Mouse (Mus musculus) cerebellum, adult 11-12 months (tissue): ENCODE measurements around the gene Lrrc8c.

Source experiments
- DNase-seq: peaks from one replicate; pipeline ENCODE4 v3.0.0; 2022

The Lrrc8c gene

GRCm38 (mm10) chr5:105557777-105558240 is 38.6 kb downstream of the Lrrc8c start:
- no peak for DNase-seq

DNA sequence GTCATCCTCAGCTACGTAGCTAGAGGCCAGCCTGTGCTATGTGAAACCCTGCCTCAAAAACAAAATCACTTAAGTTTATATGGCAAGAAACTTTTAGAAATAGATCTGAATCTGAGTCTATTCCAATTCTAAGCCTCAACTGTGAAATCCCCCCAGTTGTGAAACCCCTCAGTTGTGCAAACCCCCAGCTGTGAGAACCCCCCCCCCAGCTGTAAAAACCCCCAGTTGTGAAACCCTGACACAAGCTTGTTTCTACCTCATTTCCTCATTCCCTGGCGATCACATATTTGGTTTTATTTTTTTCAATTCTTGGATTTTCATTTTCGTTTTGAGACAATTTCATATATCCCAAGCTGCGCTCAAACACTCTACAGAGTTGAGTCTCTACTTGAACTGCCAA is 39.3 kb downstream of the Lrrc8c start:
- no peak for DNase-seq

GRCm38 (mm10) chr5:105561926-105562325 is 42.7 kb downstream of the Lrrc8c start:
- DNase-seq: no peak

DNA sequence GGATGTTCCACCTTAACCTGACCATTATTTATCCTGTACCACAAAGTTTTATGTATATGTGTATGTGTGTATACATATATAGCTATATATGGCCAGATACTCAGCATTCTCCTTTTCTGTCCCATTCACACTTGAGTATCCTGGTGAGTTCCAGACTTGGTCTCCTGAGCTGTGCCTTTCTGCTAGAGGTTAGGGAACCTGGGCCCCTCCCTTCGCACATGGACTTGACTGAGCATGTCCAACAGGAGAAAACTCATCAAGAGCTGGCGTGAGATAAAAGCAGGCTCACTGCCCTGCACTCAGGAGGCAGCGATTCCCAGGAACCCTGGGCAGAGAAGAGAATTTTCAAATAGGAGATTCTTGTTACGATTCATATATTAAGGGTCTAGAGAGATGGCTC is 45.6 kb downstream of the Lrrc8c start:
- no peak for DNase-seq

DNA sequence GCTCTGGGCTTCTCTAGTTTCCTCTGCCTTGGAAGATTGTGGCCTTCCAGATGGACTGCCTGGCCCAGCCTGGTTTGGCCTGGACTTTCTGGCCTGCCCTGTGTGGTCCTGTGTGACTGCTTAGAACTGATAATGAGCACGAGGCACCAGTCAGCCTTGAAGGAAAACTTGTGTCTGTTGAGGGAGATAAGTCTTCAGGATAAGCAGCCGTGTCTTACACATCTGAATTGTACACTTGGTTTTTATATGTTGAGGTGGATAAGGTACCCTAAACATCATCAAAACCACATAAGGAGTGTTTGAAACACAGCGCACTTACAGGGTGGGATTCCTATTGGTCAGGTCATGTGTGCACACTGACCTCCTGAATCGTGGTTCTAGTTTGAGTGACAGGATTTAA is 46.6 kb downstream of the Lrrc8c start:
- DNase-seq: no peak

DNA sequence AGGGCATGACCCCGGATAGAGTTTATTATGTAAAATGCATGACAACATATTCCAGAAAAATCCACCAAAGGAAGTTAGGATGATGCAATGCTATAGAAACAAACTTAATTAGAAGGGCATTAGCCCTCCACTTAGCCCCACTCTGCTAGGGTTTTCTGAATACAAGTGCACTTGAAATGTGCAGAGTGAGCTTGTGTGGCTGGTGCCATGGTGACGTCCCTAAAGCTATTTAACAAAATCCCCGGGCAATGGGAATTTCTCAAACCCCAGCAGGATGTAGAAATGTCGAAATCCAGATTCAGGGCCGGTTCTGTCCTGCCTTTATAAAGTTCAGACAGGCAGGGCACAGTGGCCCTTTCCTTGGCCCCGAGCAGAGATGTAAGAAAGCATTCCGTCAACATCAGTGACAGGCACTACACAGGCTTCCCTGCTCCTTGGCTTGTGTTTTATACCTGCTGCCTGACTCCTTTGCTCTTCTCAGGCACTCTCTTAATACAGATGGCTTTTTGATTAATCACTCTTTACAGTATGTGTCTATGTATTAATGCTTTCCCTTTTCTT is 47.7 kb downstream of the Lrrc8c start:
- DNase-seq: no peak

DNA sequence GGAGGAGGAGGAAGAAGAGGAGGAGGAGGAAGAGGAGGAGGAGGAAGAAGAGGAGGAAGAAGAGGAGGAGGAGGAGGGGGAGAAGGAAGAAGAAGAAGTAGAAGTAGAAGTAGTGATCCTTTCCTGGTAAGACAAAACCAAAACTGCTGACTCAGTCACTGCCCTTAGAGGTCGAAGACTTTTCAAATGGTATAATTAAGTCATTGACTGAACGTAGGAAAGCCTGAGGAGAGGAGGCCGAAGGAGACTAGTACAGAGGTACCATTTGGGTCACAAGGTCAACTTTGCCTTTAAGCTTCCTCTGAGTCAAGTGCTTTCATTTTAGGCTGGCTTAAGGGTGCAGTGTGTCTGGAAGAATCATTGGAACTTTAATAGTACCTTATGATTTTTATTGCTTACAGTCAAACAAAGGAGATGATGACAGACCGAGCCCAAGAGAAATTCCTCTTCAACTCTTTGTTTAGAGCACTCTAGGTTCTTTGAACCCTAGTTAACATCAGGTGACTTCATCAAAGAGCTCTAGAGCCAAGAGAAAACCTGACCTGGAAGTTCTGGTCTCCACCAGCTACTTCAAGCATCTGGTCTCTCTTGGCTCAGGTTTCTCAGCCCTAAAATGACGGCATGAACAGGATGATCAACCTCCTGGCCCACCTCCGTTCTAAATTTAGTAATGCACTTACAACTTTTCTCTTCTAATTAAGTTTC is 49.0 kb downstream of the Lrrc8c start:
- no peak for DNase-seq

DNA sequence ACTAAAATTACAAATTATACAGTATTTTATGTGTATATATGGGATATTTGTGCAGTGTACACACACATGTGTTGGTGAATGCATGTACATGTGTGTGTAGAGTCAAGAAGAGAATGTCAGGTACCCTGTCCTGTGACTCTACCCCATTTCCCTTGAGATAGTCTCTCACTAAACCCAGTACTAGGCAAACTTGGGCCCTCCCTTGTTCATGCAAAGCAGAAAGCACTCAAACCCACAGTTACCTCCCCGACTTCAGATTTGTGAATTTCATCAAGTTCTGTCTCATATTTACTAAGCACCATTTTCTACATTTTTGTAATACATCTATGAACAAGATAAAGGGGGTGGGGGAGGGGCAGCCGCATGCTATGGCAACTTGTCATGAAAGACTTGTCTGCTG is 50.0 kb downstream of the Lrrc8c start:
- no peak for DNase-seq

DNA sequence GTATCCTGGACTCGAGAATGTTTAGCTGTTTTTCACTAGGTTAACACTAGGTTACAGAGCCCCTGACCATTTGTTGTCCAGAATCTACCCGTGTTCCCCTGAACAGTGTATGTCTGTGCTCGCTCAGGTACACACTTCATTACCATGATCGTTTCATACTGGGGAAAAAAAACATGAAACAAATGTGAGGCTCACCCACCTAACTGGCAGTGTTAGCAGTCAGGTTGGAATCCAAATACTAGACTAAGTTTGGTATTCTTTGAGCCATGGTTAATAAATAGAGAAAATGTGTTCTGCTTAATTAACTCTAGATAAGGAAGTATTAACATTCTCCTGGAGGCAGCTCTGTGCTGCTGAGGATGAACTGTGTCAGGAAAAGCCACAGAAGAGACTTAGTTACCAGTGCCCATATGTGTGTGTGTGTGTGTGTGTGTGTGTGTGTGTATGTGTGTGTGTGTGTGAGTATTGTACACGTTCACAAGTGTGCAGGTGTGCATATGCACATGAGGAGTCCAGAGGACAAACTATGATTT is 53.0 kb downstream of the Lrrc8c start:
- DNase-seq: no peak

DNA sequence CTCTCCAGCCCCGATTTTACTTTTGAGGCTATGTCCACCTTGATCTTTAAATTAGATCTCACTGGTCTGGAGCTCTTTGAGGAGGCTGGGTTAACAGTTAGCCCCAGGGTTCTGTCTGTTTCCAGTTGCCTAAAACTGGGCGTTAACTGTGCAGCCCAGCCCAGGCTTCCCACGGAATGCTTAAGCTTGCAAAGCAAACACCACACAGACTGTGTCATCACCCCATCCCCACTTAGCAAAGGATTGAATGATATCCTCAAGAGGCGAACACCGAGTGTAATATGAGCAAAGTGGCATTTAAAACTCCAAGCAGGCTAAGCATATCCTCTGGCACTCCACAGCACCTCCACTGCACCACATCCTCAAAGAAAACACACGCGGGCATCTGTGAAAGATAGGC is 53.7 kb downstream of the Lrrc8c start:
- no peak for DNase-seq

- DNase-seq: no peak
Observed at GRCm38 (mm10) chr5:105574835-105575234, 55.6 kb downstream of the Lrrc8c start.

DNA sequence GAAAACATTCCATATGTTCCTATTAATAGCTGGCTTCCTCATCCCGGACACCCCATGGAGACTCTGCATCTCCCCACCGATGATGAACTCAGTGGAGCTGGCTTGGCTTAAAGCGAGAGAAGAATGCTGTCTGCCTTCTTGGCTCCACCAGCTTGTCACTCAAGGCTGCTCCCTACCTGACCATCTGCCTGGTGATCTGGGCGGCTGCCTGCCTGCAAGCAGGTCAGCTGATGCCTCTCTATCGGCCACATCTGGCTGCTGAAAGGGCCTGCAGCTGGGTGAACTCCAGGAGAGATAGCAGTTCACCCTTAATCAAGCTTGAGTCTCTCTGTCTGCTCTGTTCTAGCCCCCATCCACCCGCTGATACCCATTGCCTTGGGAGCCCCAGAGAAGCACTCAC is 56.7 kb downstream of the Lrrc8c start:
- peak; percentile 4 for DNase-seq

DNA sequence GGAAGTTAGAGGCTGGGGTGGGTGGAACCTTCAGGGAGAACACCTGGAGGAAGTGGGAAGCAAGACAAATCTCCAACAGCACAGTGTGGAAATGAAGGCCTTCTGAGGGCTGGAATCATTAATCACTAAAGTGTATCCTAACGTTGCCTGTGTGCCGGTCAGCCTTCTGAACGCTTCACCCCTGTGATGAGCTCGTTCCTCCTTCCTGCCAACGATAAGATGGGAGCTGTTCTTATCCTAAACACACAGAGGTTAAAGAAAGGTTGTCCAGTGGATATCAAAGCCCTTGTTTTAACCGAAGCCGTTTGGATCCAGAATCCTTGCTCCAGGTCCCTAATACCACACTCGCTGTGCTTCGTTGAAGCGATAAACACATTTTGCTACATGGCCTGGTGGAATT is 61.7 kb downstream of the Lrrc8c start:
- no peak for DNase-seq

- no peak for DNase-seq
Observed at GRCm38 (mm10) chr5:105585929-105586328, 66.7 kb downstream of the Lrrc8c start.

GRCm38 (mm10) chr5:105586655-105587054 is 67.5 kb downstream of the Lrrc8c start:
- DNase-seq: no peak

- no peak for DNase-seq
Observed at GRCm38 (mm10) chr5:105587471-105587870, 68.3 kb downstream of the Lrrc8c start.

GRCm38 (mm10) chr5:105588683-105589082 is 69.5 kb downstream of the Lrrc8c start:
- no peak for DNase-seq

GRCm38 (mm10) chr5:105589119-105589518 is 69.9 kb downstream of the Lrrc8c start:
- no peak for DNase-seq

DNA sequence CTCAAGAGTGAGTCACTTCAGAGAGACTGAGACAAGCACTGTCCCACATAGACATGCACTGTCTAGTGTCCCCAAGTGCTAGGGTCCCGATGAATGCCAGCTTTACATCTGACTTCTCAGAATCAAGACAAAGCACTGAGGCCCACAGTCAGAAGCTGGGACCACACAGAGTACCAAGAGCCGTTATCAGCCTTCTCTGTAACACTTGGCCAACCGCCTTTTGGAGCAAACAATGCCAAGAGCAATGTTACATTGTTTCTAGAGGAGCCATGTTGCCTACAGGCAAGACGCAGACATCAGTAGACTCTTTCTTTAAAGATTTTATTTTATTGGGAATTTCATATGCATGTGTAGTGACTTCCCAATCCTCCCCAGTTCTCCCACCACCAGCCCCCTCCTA is 73.2 kb downstream of the Lrrc8c start:
- DNase-seq: no peak

DNA sequence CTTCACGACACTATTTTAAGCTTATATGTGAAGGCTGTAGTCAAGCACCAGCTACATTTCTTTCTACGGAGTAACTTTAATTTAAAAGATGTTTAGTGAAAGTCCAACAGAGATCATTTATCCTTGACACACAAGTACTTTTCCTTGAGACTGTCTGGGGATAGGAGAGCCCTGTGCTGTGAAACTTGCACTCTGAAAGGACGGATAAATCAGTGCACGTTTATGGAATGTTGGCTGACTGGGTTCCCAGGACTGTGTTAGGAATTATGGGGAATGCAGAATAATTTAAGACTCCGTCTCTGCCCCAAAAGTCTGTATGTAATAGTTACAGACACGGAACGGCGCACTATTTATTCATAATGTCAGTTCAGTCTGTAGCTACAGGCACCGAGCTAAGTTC is 74.4 kb downstream of the Lrrc8c start:
- no peak for DNase-seq

DNA sequence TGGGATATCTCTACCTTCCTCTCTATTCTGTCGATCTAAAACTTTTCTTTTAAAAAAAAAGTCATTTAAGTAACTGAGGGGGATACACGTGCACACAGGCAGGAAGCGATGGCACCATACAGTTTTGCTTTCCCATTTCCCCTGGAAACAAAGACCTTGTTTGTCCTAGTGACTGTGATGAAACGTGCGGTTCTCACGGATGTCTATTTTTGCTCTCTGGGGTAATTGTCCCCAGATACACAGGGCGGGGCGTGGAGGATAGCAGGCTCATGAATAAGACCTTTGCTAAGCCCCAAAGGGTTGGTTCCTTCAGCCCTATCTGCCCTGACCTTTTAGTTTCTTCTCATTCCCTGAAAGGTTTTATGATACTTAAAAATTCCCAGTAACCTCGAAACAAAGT is 79.7 kb downstream of the Lrrc8c start:
- no peak for DNase-seq

DNA sequence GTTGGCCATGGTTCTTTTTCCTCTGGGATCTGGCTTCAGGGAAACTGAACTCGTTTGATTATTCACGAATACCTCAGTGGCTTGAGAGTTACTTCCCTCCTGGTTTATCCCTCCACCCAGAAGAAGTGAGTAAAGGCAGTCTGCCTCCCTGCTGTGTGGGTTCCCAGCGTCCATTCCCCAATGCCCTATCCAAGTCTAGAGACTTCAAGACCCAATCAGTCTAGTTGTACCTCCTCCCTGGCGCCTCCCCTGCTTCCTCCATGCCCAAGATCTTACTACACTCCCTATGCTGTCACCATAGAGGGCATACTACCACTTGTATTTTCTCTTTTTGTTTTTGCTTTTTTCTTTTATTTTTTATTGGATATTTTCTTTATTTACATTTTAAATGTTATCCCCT is 80.1 kb downstream of the Lrrc8c start:
- DNase-seq: no peak

- DNase-seq: no peak
Observed at GRCm38 (mm10) chr5:105600998-105601397, 81.8 kb downstream of the Lrrc8c start.

GRCm38 (mm10) chr5:105602585-105602984 is 83.4 kb downstream of the Lrrc8c start:
- DNase-seq: no peak

DNA sequence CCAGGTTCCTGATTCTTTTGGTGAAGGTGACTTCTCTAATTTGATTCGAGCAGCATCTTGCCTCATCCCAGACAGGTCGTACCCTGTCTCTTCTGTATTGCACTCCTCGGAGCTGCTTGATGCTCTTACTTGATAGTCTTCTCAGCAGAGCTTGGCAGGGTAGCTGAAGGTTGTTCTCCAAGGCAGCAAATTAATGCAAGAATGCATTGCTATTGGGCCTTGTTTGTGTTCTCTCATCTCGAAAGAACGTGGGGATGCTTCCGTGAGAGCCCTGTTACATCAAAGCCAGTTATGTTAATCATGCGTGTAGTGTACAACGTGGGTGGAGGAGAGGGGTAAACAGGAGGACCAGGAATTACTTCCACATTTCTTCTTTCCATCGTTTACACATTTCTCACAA is 86.5 kb downstream of the Lrrc8c start:
- DNase-seq: no peak
